25 mouse cellular contexts compared by ENCODE assay signal in genomic region chr3:69910073-69910472, GRCm38 (mm10). TPM values are rescaled to one million over a fixed set of nuclear protein-coding genes. Genes with fewer than 3 reads are reported as not detected.
A peak's percentile ranks its signal among the peaks of the same experiment; 100 is the strongest.
DNase-seq lines count a peak whose midpoint lies in the region; ATAC-seq and TF ChIP-seq lines count a peak whose summit lies in the region.
"Had no signal": no experiment of that assay in that cellular context is flagged by ENCODE, and none has a peak within 500 bp of the region (broad histone marks: within the 10 kb centered on the region; RNA-seq: fewer than 3 reads in every experiment).

No protein-coding gene starts in this region.

- WGBS in lung, embryonic 16.5 days = 64% methylated on average over 8 of the region's 8 CpGs
- WGBS in lung, postnatal 0 days = 59% methylated on average over 8 of the region's 8 CpGs
- 90% methylated on average over 8 of the region's 8 CpGs for WGBS in intestine, embryonic 16.5 days
- WGBS in kidney, adult 2 months = 85% methylated on average over 8 of the region's 8 CpGs

- ATAC-seq in lung, embryonic 16.5 days (ENCODE audit: low read depth) = peak; percentile 85
- ATAC-seq in lung, postnatal 0 days = peak; percentile 96
- no peak for ATAC-seq in intestine, embryonic 16.5 days
- ATAC-seq: activated CD4-positive, CD25-positive, alpha-beta regulatory T cell, adult 4 months; CD4-positive, CD25-positive, alpha-beta regulatory T cell, adult 4 months; forebrain, embryonic 14.5 days had no signal

- H3K27ac ChIP-seq in lung, embryonic 16.5 days (ENCODE audit: low read length) = no peak overlapping the region
- H3K27ac ChIP-seq in lung, postnatal 0 days (ENCODE audit: low read length) = no peak overlapping the region
- H3K27ac ChIP-seq in intestine, embryonic 16.5 days (ENCODE audit: low read length) = no peak overlapping the region
- H3K27ac ChIP-seq in kidney, adult 2 months (ENCODE audit: insufficient read depth, low read depth, low read length) = no peak overlapping the region
- H3K27ac ChIP-seq: heart, embryonic 15.5 days; hindbrain, embryonic 14.5 days had no signal

- no peak overlapping the region for H3K4me3 ChIP-seq in lung, embryonic 16.5 days (ENCODE audit: low read length)
- H3K4me3 ChIP-seq in lung, postnatal 0 days (ENCODE audit: low read depth, low read length) = no peak overlapping the region
- no peak overlapping the region for H3K4me3 ChIP-seq in intestine, embryonic 16.5 days (ENCODE audit: low read length)
- no peak overlapping the region for H3K4me3 ChIP-seq in kidney, adult 2 months (ENCODE audit: insufficient read depth, low read depth, low read length)
- H3K4me3 ChIP-seq: heart, embryonic 12.5 days; heart, embryonic 15.5 days had no signal

- no peak for TF ChIP-seq CTCF in lung, postnatal 0 days (IDR thresholded peaks at IDR 0.05)
- no peak for TF ChIP-seq CTCF in kidney, adult 2 months (conservative IDR thresholded peaks at IDR 0.05; ENCODE audit: insufficient read depth, insufficient read length, low read depth, low read length)

- H3K9ac ChIP-seq in lung, embryonic 16.5 days (ENCODE audit: low read length) = no peak overlapping the region
- H3K9ac ChIP-seq in lung, postnatal 0 days (replicated peaks; ENCODE audit: low read depth) = no peak overlapping the region
- H3K9ac ChIP-seq in intestine, embryonic 16.5 days (ENCODE audit: low read depth, low read length) = no peak overlapping the region
- H3K9ac ChIP-seq: heart, embryonic 12.5 days; heart, embryonic 15.5 days; hindbrain, embryonic 14.5 days had no signal

- H3K4me2 ChIP-seq in lung, embryonic 16.5 days (ENCODE audit: low read depth, low read length) = no peak overlapping the region
- no peak overlapping the region for H3K4me2 ChIP-seq in lung, postnatal 0 days (replicated peaks; ENCODE audit: low read depth, low read length)
- H3K4me2 ChIP-seq in intestine, embryonic 16.5 days (ENCODE audit: low read depth, low read length) = no peak overlapping the region
- H3K4me2 ChIP-seq: heart, embryonic 12.5 days; heart, embryonic 15.5 days; hindbrain, embryonic 14.5 days had no signal

- no peak for TF ChIP-seq POLR2A in kidney, adult 2 months (IDR thresholded peaks at IDR 0.05; ENCODE audit: low read depth, low read length)

- TF ChIP-seq EP300 in lung, postnatal 0 days (IDR thresholded peaks at IDR 0.05) = peak; percentile 55

- H3K27me3 ChIP-seq in lung, embryonic 16.5 days (ENCODE audit: control insufficient read depth, insufficient read depth, low read depth, low read length) = no peaks in the 10 kb centered on the region
- H3K27me3 ChIP-seq in lung, postnatal 0 days (replicated peaks; ENCODE audit: insufficient read depth, low read length) = no peaks in the 10 kb centered on the region
- H3K27me3 ChIP-seq in intestine, embryonic 16.5 days (replicated peaks; ENCODE audit: control insufficient read depth, insufficient read depth, low read length) = no peaks in the 10 kb centered on the region
- H3K27me3 ChIP-seq in kidney, adult 2 months (replicated peaks; ENCODE audit: control insufficient read depth, insufficient read depth, low read length) = 0 out of 2 replicates have a peak, but pooled peaks cover 1% of the 10 kb centered on the region
- H3K27me3 ChIP-seq: heart, embryonic 12.5 days; heart, embryonic 15.5 days had no signal

- H3K9me3 ChIP-seq in lung, embryonic 16.5 days (ENCODE audit: control insufficient read depth, low read length) = no peaks in the 10 kb centered on the region
- no peaks in the 10 kb centered on the region for H3K9me3 ChIP-seq in lung, postnatal 0 days (ENCODE audit: low read length)
- H3K9me3 ChIP-seq in intestine, embryonic 16.5 days (ENCODE audit: control insufficient read depth, low read length) = no peaks in the 10 kb centered on the region
- H3K9me3 ChIP-seq: heart, embryonic 12.5 days; heart, embryonic 15.5 days had no signal

- no peak for DNase-seq in lung, postnatal 14 days
- DNase-seq in lung, postnatal 0 days (ENCODE audit: low spot score) = peak; percentile 82
- peak; percentile 43 for DNase-seq in lung, postnatal 25 days (ENCODE audit: low spot score)
- DNase-seq in kidney, adult 2 months = no peak
- DNase-seq: adrenal gland, postnatal 10 days; adrenal gland, postnatal 36 days; cerebellum, adult 18-20 months; cerebellum, adult 9-10 months; cerebellum, postnatal 14 days; gastrocnemius, postnatal 25 days; heart, adult 18-20 months; heart, postnatal 10 days; heart, postnatal 36 days had no signal

- peaks cover 4% of the 10 kb centered on the region; the same call in 1 of the 2 replicates for H3K4me1 ChIP-seq in lung, embryonic 16.5 days (replicated peaks; ENCODE audit: control insufficient read depth, insufficient read depth, low read length)
- H3K4me1 ChIP-seq in lung, postnatal 0 days (ENCODE audit: insufficient read depth, low read depth, low read length) = no peaks in the 10 kb centered on the region
- H3K4me1 ChIP-seq in intestine, embryonic 16.5 days (ENCODE audit: control insufficient read depth, insufficient read depth, low read length) = no peaks in the 10 kb centered on the region
- no peaks in the 10 kb centered on the region for H3K4me1 ChIP-seq in kidney, adult 2 months (ENCODE audit: control insufficient read depth, insufficient read depth, low read length)
- H3K4me1 ChIP-seq: heart, embryonic 12.5 days had no signal

- H3K36me3 ChIP-seq in lung, embryonic 16.5 days (ENCODE audit: control insufficient read depth, insufficient read depth, low read length) = no peaks in the 10 kb centered on the region
- H3K36me3 ChIP-seq in lung, postnatal 0 days (ENCODE audit: insufficient read depth, low read length) = no peaks in the 10 kb centered on the region
- H3K36me3 ChIP-seq in intestine, embryonic 16.5 days (ENCODE audit: control insufficient read depth, insufficient read depth, low read length) = no peaks in the 10 kb centered on the region
- H3K36me3 ChIP-seq in kidney, adult 2 months (ENCODE audit: control insufficient read depth, insufficient read depth, low read length) = no peaks in the 10 kb centered on the region
- H3K36me3 ChIP-seq: heart, embryonic 12.5 days; heart, embryonic 15.5 days had no signal

RNA-seq across cellular contexts. Expression of gene Sptssb, which starts 50.3 kb away (rescaled TPM):
- polyA plus RNA-seq in lung, embryonic 16.5 days (2015; fragmentation: Nextera tagmentation; extraction: Ambion mirVana) = 5.1 and 6.6 TPM in 2 replicates
- polyA plus RNA-seq in lung, postnatal 0 days (2015; fragmentation: Nextera tagmentation; extraction: Ambion mirVana) = 4.1 and 5.0 TPM in 2 replicates
- polyA plus RNA-seq in intestine, embryonic 16.5 days (2015; fragmentation: Nextera tagmentation; extraction: Ambion mirVana) = 6.5 and 8.0 TPM in 2 replicates
- polyA plus RNA-seq in kidney, adult 2 months (2012; rRNA removed) = 12.0 and 14.5 TPM in 2 replicates
- polyA plus RNA-seq: activated CD4-positive, CD25-positive, alpha-beta regulatory T cell, adult 4 months; C2C12; CD4-positive, CD25-positive, alpha-beta regulatory T cell, adult 4 months; forebrain, embryonic 11.5 days; gonadal fat pad, adult 2 months; hindbrain, embryonic 11.5 days had no signal

Comparison
In these comparisons a context has a peak if more than half of its experiments do, and no peak if none do; other contexts are left out.
1. DNase-seq: peak in lung, postnatal 0 days (single experiment) and lung, postnatal 25 days (single experiment); none in lung, postnatal 14 days (single experiment) and kidney, adult 2 months (single experiment).